ENCODE assay signal across 23 mouse cellular contexts in genomic region chr6:146283981-146284380, GRCm38 (mm10).
DNase-seq lines count a peak whose midpoint lies in the region; ATAC-seq and TF ChIP-seq lines count a peak whose summit lies in the region.
"Had no signal": no experiment of that assay in that cellular context is flagged by ENCODE, and none has a peak within 500 bp of the region (broad histone marks: within the 10 kb centered on the region; RNA-seq: fewer than 3 reads in every experiment).

No protein-coding gene starts in this region.

- peaks cover 17% of the 10 kb centered on the region; the same call in 1 of the 2 replicates for H3K36me3 ChIP-seq in heart, embryonic 10.5 days
- peaks cover 27% of the 10 kb centered on the region for H3K36me3 ChIP-seq in heart, embryonic 12.5 days
- H3K36me3 ChIP-seq in forebrain, embryonic 15.5 days = no peaks in the 10 kb centered on the region
- H3K36me3 ChIP-seq: hindbrain, embryonic 12.5 days; intestine, embryonic 15.5 days; limb, embryonic 12.5 days; liver, embryonic 12.5 days had no signal

- H3K4me1 ChIP-seq in heart, embryonic 10.5 days = peaks cover 21% of the 10 kb centered on the region; the same call in 1 of the 2 replicates
- H3K4me1 ChIP-seq in heart, embryonic 12.5 days (replicated peaks) = 0 out of 2 replicates have a peak, but pooled peaks cover 11% of the 10 kb centered on the region
- peaks cover 11% of the 10 kb centered on the region; the same call in 1 of the 2 replicates for H3K4me1 ChIP-seq in forebrain, embryonic 15.5 days
- H3K4me1 ChIP-seq: forebrain, embryonic 13.5 days; hindbrain, embryonic 12.5 days; liver, embryonic 12.5 days; megakaryocyte, embryonic 14.5 days had no signal

- 76% methylated on average over 7 of the region's 7 CpGs for WGBS in heart, embryonic 10.5 days
- WGBS in heart, embryonic 12.5 days = 77% methylated on average over 7 of the region's 7 CpGs
- whole genome bisulfite sequencing in forebrain, embryonic 15.5 days = 78% methylated on average over 7 of the region's 7 CpGs

- no peak overlapping the region for H3K27ac ChIP-seq in heart, embryonic 10.5 days
- H3K27ac ChIP-seq in heart, embryonic 12.5 days (ENCODE audit: poor library complexity, severe bottlenecking) = no peak overlapping the region
- H3K27ac ChIP-seq in layer of hippocampus, adult 2 months = peak overlapping the region; percentile 40; the same call in 1 of the 2 replicates
- H3K27ac ChIP-seq in forebrain, embryonic 15.5 days (replicated peaks) = no peak overlapping the region
- H3K27ac ChIP-seq: forebrain, embryonic 13.5 days; hindbrain, embryonic 12.5 days; intestine, embryonic 15.5 days; liver, embryonic 12.5 days had no signal

- H3K4me3 ChIP-seq in heart, embryonic 10.5 days = no peak overlapping the region
- no peak overlapping the region for H3K4me3 ChIP-seq in heart, embryonic 12.5 days
- no peak overlapping the region for H3K4me3 ChIP-seq in layer of hippocampus, adult 2 months
- H3K4me3 ChIP-seq in forebrain, embryonic 15.5 days = no peak overlapping the region
- H3K4me3 ChIP-seq: erythroblast, embryonic 14.5 days; forebrain, embryonic 13.5 days; hindbrain, embryonic 12.5 days; intestine, embryonic 15.5 days; limb, embryonic 12.5 days; liver, embryonic 12.5 days; megakaryocyte, embryonic 14.5 days had no signal

- no peak overlapping the region for H3K4me2 ChIP-seq in heart, embryonic 12.5 days
- H3K4me2 ChIP-seq in forebrain, embryonic 15.5 days (replicated peaks) = no peak overlapping the region
- H3K4me2 ChIP-seq: forebrain, embryonic 13.5 days; hindbrain, embryonic 12.5 days; intestine, embryonic 15.5 days; limb, embryonic 12.5 days; liver, embryonic 12.5 days had no signal

- H3K9me3 ChIP-seq in heart, embryonic 10.5 days = no peaks in the 10 kb centered on the region
- peaks cover 11% of the 10 kb centered on the region for H3K9me3 ChIP-seq in heart, embryonic 12.5 days (replicated peaks)
- no peaks in the 10 kb centered on the region for H3K9me3 ChIP-seq in forebrain, embryonic 15.5 days
- H3K9me3 ChIP-seq: hindbrain, embryonic 12.5 days; intestine, embryonic 15.5 days; liver, embryonic 12.5 days had no signal

- no peaks in the 10 kb centered on the region for H3K27me3 ChIP-seq in heart, embryonic 10.5 days (ENCODE audit: insufficient read depth, poor library complexity, severe bottlenecking)
- no peaks in the 10 kb centered on the region for H3K27me3 ChIP-seq in heart, embryonic 12.5 days (replicated peaks)
- no peaks in the 10 kb centered on the region for H3K27me3 ChIP-seq in forebrain, embryonic 15.5 days
- H3K27me3 ChIP-seq: forebrain, embryonic 13.5 days; hindbrain, embryonic 12.5 days; intestine, embryonic 15.5 days; limb, embryonic 12.5 days; liver, embryonic 12.5 days; megakaryocyte, embryonic 14.5 days had no signal

- no peak overlapping the region for H3K9ac ChIP-seq in heart, embryonic 12.5 days
- H3K9ac ChIP-seq in forebrain, embryonic 15.5 days (replicated peaks) = no peak overlapping the region
- H3K9ac ChIP-seq: forebrain, embryonic 13.5 days; hindbrain, embryonic 12.5 days; intestine, embryonic 15.5 days; limb, embryonic 12.5 days; liver, embryonic 12.5 days had no signal

- TF ChIP-seq CTCF in layer of hippocampus, adult 2 months (conservative IDR thresholded peaks at IDR 0.05) = no peak

- peak; percentile 10 for DNase-seq in heart, embryonic 10.5 days (ENCODE audit: low spot score)
- DNase-seq in layer of hippocampus, adult 2 months (ENCODE audit: low spot score in 2 of 2) = no peak
- no peak for DNase-seq in layer of hippocampus, adult 11-12 months (ENCODE audit: low spot score)
- DNase-seq in CD8-positive naive resting alpha-beta T cell, adult 2 months (ENCODE audit: low read depth in 2 of 2, low spot score in 2 of 2) = peak; percentile 14 to 27
- DNase-seq in thymus, postnatal 10 days (ENCODE audit: low spot score in 2 of 2) = peak; percentile 11 to 25
- DNase-seq in spleen, adult 12 weeks (ENCODE audit: low spot score) = no peak
- DNase-seq: cerebellum, adult 18-20 months; cerebellum, postnatal 36 days; gastrocnemius, postnatal 36 days; heart, postnatal 10 days; kidney, postnatal 4 days; lung, adult 2 months; retina, postnatal 1 day had no signal

- no peak for ATAC-seq in heart, embryonic 12.5 days (ENCODE audit: insufficient number of reproducible peaks, low FRiP score)
- ATAC-seq in forebrain, embryonic 15.5 days (replicated peaks) = no peak
- ATAC-seq: forebrain, embryonic 13.5 days; liver, embryonic 12.5 days; midbrain, embryonic 16.5 days had no signal

Comparison
In these comparisons a context has a peak if more than half of its experiments do, and no peak if none do; other contexts are left out.
1. DNase-seq: peak in heart, embryonic 10.5 days (single experiment), CD8-positive naive resting alpha-beta T cell, adult 2 months (2 of 2) and thymus, postnatal 10 days (2 of 2); none in layer of hippocampus, adult 2 months (0 of 2), layer of hippocampus, adult 11-12 months (single experiment) and spleen, adult 12 weeks (single experiment).